Mouse (Mus musculus) CD4-positive naive resting alpha-beta T cell, adult 76 days (primary cell): ENCODE measurements around the gene 4930524J08Rik. TPM values are rescaled to one million over a fixed set of nuclear protein-coding genes. Genes with fewer than 3 reads are reported as not detected.

Source experiments
- total RNA-seq: library from RNA; stranded (reverse); gene quantifications from one replicate; pipeline ENCODE4 v1.2.4, GENCODE M21; 2023

Gene 4930524J08Rik
- not detected for total RNA-seq

DNA sequence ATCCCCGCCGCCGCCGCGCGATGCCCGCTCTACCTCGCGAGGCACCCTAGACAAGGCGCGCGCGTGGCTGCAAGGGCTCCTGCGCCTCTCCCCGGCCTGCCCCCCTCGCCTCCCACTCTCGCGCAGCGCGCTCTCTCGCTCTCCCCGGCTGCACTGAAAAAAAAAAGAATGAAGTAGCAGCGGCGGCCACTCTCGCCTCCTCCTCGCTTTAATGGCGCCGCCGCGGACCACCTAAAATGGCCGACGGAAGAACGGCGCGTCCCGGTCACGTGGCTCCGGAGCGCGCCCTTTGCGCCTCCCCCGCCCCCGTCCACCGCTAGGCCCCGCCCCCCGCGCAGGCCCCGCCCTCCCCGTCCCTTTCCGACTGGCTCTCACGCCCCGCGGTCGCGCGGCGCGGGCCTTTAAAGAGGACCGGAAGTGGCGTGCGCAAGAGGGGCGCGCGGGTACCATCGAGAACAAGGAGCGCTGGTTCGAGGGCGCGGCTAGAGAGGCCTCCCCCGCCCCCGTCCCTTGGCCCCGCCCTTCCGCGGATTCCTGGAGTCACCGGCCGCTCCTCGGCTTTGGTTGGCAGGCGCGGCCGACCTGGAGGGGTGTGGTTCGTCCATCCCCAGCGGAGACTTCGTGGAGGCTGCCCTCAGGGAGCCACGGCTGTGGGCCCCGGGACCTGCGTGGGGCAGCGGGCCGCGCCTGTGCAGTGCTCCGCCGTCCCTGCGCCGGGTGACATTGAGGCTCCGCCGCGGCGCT lies at the start of gene 4930524J08Rik, which contains the start of gene Hnrnpd:
Gene 4930524J08Rik, plus strand, starts transcription at position 363 of the 744 bp plus-strand sequence.
Gene Hnrnpd, minus strand, starts transcription at position 240 of the 744 bp plus-strand sequence.

Other genes with a start within 250 kb of the 4930524J08Rik start
- 44.3 TPM for gene Rasgef1b, start 250.0 kb upstream of the 4930524J08Rik start, total RNA-seq
- not detected for gene Vamp9, start 72.8 kb upstream of the 4930524J08Rik start, total RNA-seq
- gene Hnrnpd, start 123 bp upstream of the 4930524J08Rik start, total RNA-seq, result 297 TPM
- gene Hnrnpdl, start 60.6 kb downstream of the 4930524J08Rik start, total RNA-seq, result 378 TPM
- gene Enoph1, start 60.9 kb downstream of the 4930524J08Rik start, total RNA-seq, result 22.6 TPM
- not detected for gene Tmem150c, start 180.7 kb downstream of the 4930524J08Rik start, total RNA-seq